Mouse (Mus musculus) heart, embryonic 12.5 days (tissue): ENCODE measurements around the gene Ppil1. TPM values are rescaled to one million over a fixed set of nuclear protein-coding genes. Genes with fewer than 3 reads are reported as not detected.
A peak's percentile ranks its signal among the peaks of the same experiment; 100 is the strongest.
"Not testable (repeated sequence)": the region's sequence is repeated elsewhere in the genome, so short reads cannot be mapped to it uniquely, and the experiment has no call there.

Experiments used
- ATAC-seq: fragments of 200-750 bp; cut with Nextera tagmentation; 2 replicates; pipeline ENCODE4 v1.8.0; 2017; ENCODE audit warnings: moderate TSS enrichment, moderate library complexity; ENCODE audit not compliant: insufficient number of reproducible peaks, low FRiP score
- H3K27ac ChIP-seq: fragments of 300-500 bp; sonication (generic); 2 replicates; pipeline ENCODE4 v1.5.1; 2016; ENCODE audit warnings: mild to moderate bottlenecking, moderate library complexity; ENCODE audit not compliant: poor library complexity, severe bottlenecking
- H3K27me3 ChIP-seq: fragments of 300-500 bp; sonication (generic); replicated peaks from 2 replicates; pipeline ENCODE4 v1.6.1; 2016; ENCODE audit warnings: mild to moderate bottlenecking, moderate library complexity
- H3K36me3 ChIP-seq: fragments of 300-500 bp; sonication (generic); 2 replicates; pipeline ENCODE4 v1.6.1; 2016; ENCODE audit warnings: mild to moderate bottlenecking, moderate library complexity
- H3K4me1 ChIP-seq: fragments of 300-500 bp; sonication (generic); replicated peaks from 2 replicates; pipeline ENCODE4 v1.6.1; 2016; ENCODE audit warnings: mild to moderate bottlenecking
- H3K4me2 ChIP-seq: fragments of 300-500 bp; sonication (generic); 2 replicates; pipeline ENCODE4 v1.6.1; 2016; ENCODE audit warnings: mild to moderate bottlenecking, moderate library complexity
- H3K4me3 ChIP-seq: fragments of 300-500 bp; sonication (generic); 2 replicates; pipeline ENCODE4 v1.5.1; 2016; ENCODE audit warnings: mild to moderate bottlenecking
- H3K9ac ChIP-seq: fragments of 300-500 bp; sonication (generic); 2 replicates; pipeline ENCODE4 v1.6.1; 2016; ENCODE audit warnings: mild to moderate bottlenecking, moderate library complexity
- H3K9me3 ChIP-seq: fragments of 300-500 bp; sonication (generic); replicated peaks from 2 replicates; pipeline ENCODE4 v1.6.1; 2016; ENCODE audit warnings: mild to moderate bottlenecking, moderate library complexity
- WGBS: fragments of 180-500 bp; shearing (Covaris S2); methylation state at CpG from one replicate; pipeline ENCODE4 v1.1.7; 2016; 5-methylcytosine and 5-hydroxymethylcytosine counted together
- polyA plus RNA-seq: library from polyadenylated mRNA; unstranded; fragments of >200 nt; fragmentation: Nextera tagmentation; extraction: Ambion mirVana; gene quantifications from 2 replicates; pipeline ENCODE4 v1.2.1, GENCODE M21; 2016

The Ppil1 gene
- polyA plus RNA-seq, 1 experiment from 2014 or later = 112 TPM

DNA sequence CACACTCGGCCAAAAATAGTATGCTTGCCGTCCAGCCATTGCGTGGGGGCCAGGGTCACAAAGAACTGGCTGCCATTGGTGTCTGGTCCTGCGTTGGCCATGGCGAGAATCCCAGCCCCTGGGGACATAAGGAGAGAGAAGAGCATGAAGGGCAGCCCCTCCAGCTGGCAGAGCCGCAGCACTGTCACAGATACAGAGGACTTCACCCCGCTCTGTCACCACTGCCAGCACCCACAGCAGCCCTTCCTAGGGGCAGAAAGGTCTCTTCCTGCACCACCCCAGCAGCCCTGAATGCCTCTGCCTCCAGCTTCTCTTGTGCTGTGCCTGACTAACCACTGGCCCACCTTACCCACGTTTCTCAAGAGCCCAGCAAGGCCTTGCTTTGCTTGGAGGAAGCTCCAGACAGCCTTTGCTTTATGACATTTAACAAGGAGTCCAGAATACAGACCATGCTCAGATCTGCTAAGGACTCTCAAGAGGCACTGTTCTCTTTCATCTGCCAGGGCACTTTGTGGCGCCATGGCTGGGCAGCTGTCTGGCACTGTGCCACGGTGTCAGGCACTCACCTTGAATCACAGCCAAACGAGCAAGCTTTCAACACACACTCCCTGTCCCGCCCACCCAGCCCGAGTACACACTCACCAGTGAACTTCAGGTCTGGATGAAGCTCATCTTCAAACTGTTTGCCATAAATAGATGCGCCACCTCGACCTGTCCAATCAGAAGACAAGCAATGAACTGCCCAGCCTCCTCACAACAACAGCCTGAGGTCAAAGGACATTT is 12.2 kb downstream of the Ppil1 start:
- no peak overlapping the region for H3K4me3 ChIP-seq

DNA sequence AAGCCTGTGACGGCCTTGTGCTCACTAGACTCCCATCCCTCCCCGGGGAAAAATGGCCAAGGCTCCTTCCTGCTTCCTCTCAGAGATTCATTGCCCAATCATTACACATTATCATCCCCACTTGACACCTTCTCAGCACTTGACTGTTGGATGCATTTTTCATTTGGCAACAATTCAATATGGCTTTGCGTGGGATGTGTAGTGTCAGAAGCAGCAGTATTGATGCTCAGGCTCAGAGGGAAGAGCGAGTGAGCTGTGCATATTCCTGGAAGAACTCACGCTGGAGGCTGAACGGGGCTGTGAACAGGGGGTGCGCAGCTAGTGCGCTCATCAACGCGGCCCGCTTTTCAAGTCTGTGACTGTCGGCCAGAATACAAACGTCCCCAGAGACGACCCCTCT is 13.0 kb downstream of the Ppil1 start:
- H3K9me3 ChIP-seq, H3K27me3 ChIP-seq, H3K4me3 ChIP-seq, ATAC-seq: not testable (repeated sequence)
- H3K4me2 ChIP-seq = 0 out of 2 replicates have a peak overlapping the region, but pooled peaks have one; percentile 33
- WGBS = 76% methylated on average over 14 of the region's 14 CpGs
- H3K4me1 ChIP-seq = peaks cover 84% of the 10 kb centered on the region
- 0 out of 2 replicates have a peak overlapping the region, but pooled peaks have one; percentile 37 for H3K9ac ChIP-seq
- H3K36me3 ChIP-seq = peaks cover 49% of the 10 kb centered on the region
- H3K27ac ChIP-seq = peak overlapping the region; percentile 89

More for the DNA sequence above, 12.2 kb downstream of the Ppil1 start:
- peaks cover 89% of the 10 kb centered on the region for H3K4me1 ChIP-seq
- no peaks in the 10 kb centered on the region for H3K9me3 ChIP-seq
- H3K27me3 ChIP-seq = no peaks in the 10 kb centered on the region
- peak; percentile 60 for ATAC-seq
- H3K4me2 ChIP-seq = peak overlapping the region; percentile 33
- peak overlapping the region; percentile 89 for H3K27ac ChIP-seq
- peak overlapping the region; percentile 37; the same call in 1 of the 2 replicates for H3K9ac ChIP-seq
- peaks cover 54% of the 10 kb centered on the region for H3K36me3 ChIP-seq
- WGBS = 49% methylated on average over 15 of the region's 15 CpGs

DNA sequence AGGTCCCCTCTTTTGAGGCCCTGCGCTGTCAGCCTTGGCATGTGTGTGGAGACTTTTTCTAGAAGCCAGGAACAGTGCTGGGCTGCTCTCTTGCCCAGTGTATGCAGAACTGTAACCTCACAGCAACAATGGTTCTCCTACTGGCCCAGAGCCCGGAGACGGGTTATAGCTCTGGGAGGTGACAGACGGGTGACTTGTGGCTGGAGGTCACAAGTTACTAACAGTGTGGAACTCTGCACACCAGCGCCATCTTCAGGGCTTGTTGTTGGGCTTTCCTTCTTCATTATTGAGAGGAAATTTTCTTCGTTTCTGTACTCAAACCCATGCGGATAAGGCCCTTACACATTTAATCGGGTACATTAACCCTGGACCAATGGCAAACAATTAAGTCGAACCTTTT is 14.5 kb downstream of the Ppil1 start:
- Histone ChIP-seq H3K27ac (peak overlapping the region; percentile 30), H3K4me2 (no peak overlapping the region), H3K4me1 (peaks cover 86% of the 10 kb centered on the region), H3K27me3 (no peaks in the 10 kb centered on the region), H3K9ac (peak overlapping the region; percentile 25; the same call in 1 of the 2 replicates), H3K9me3 (no peaks in the 10 kb centered on the region), H3K36me3 (peaks cover 37% of the 10 kb centered on the region), H3K4me3 (no peak overlapping the region)
- no peak for ATAC-seq
- 52% methylated on average over 9 of the region's 9 CpGs for WGBS

DNA sequence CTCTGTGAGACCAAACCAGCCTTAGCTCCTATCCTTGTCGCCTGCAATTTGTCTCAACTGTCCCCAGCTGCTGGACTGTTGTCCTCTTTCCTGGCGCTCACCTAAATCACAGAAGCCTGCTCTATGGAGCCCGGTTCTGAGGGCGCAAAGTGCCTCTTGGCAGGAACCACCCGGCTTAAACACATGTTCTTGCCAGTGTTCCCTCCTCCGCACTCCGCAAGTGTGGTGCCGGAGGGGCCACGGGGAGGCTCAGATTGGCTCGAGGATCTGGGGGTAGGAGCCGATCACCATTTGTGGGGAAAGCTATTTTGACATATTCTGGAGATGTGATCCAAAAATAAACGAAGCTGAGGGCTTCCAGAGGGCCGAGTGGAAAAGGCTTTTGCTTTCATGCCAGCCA is 16.1 kb downstream of the Ppil1 start:
- Histone ChIP-seq H3K4me1 (peaks cover 74% of the 10 kb centered on the region), H3K4me2 (no peak overlapping the region; the same call in 1 of the 2 replicates), H3K9me3 (no peaks in the 10 kb centered on the region), H3K9ac (no peak overlapping the region), H3K4me3 (no peak overlapping the region), H3K27me3 (peaks cover 5% of the 10 kb centered on the region; the same call in 1 of the 2 replicates), H3K27ac (peak overlapping the region; percentile 70), H3K36me3 (peaks cover 29% of the 10 kb centered on the region)
- no peak for ATAC-seq
- 60% methylated on average over 13 of the region's 13 CpGs for WGBS

DNA sequence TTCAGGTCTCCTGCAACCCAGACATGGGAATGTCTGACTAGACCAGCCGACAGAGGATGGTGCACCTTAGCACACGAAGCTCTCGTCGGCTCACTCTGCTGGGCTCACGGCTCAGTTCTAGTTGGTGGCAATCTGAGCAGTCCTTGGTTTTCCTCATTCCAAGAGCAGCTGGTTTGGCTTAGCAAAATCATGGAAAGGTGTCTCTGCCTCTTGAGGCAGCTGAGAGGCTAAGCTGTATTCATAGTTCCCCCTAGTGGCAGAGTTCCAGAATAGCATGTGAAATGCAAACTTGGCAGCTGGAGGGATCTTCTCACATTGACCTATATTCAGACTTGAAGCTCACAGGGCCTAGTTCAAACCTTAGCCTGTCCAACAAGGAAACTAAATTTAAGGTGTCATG is 17.4 kb downstream of the Ppil1 start:
- Histone ChIP-seq H3K27me3 (peaks cover 9% of the 10 kb centered on the region; the same call in 1 of the 2 replicates), H3K9me3 (no peaks in the 10 kb centered on the region), H3K36me3 (peaks cover 21% of the 10 kb centered on the region), H3K4me3 (no peak overlapping the region), H3K4me1 (peaks cover 63% of the 10 kb centered on the region), H3K9ac (no peak overlapping the region), H3K4me2 (no peak overlapping the region), H3K27ac (no peak overlapping the region)
- WGBS = 36% methylated on average over 5 of the region's 5 CpGs
- ATAC-seq = no peak

DNA sequence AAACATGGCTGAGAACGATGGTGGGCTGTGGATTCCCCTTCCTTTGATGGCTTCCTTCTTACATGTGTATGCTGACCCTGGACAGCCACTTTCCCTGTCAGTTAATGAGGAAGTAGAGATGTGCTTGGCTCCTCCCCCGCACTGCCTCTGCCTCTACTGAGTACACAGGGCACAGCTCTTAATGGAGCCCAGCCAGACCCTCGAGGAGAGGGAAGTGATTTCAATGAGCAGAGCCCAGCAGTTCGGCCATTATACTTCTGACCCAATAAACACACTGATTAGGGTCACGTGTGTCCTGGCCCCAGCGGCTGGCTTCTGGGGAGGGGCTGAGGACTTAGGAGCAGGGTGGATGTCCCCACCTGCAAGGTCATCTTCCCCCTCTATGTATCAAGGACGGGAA is 18.3 kb downstream of the Ppil1 start:
- WGBS = 58% methylated on average over 7 of the region's 7 CpGs
- Histone ChIP-seq H3K4me1 (peaks cover 58% of the 10 kb centered on the region), H3K4me2 (no peak overlapping the region), H3K4me3 (no peak overlapping the region), H3K36me3 (peaks cover 13% of the 10 kb centered on the region), H3K9me3 (no peaks in the 10 kb centered on the region), H3K9ac (no peak overlapping the region), H3K27ac (no peak overlapping the region), H3K27me3 (peaks cover 9% of the 10 kb centered on the region; the same call in 1 of the 2 replicates)
- no peak for ATAC-seq

DNA sequence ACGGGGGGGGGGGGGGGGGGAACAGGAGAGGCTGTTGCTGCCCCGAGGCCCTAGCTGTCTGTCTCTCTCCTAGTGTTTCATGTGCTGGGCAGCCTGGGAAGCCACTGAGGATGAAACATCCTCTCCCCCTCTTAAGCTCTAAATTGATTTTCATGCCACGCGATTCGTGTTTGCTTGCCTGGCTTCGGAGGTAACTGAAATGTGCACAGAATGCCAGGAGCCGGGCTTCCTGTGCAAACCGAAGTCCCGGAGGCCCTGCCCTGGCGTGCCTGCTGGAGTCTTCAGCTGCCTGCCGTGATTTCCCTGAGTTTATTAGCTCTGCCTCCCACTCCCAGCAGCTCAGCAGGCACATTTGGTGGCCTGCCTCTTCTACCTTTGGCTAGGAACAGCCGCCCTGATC is 19.1 kb downstream of the Ppil1 start:
- H3K27ac ChIP-seq = no peak overlapping the region
- peaks cover 6% of the 10 kb centered on the region for H3K36me3 ChIP-seq
- no peak overlapping the region for H3K4me3 ChIP-seq
- H3K27me3 ChIP-seq = peaks cover 14% of the 10 kb centered on the region; the same call in 1 of the 2 replicates
- no peak for ATAC-seq
- H3K9ac ChIP-seq = no peak overlapping the region
- peaks cover 51% of the 10 kb centered on the region for H3K4me1 ChIP-seq
- no peak overlapping the region for H3K4me2 ChIP-seq
- H3K9me3 ChIP-seq = no peaks in the 10 kb centered on the region
- 34% methylated on average over 11 of the region's 12 CpGs for WGBS

DNA sequence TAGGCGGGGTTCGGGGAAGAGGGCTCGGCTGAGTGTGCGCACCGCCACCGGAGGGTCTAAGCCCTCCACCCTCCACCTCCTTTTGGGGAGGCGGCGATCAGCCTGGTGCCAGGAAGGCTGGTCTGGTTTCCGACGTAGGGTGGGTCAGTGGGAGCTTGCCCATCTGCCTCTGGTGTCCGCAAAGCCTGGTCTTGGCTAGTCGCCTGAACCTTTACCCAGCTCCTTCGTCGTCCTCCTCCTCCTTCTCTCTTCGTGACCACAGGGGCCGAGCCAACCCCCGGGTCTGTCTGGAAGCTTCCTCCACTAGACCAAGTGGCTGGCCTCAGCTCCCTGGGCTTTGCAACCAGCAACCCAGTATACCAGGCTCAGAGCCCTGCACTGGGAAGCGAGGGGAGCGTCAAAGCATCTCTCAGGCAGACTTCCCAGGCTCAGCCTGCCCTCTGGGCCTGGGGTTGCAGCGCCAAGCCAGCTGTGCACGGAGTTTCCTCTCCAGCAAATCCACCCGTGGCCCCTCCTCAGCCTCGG is 25.5 kb downstream of the Ppil1 start:
- peak overlapping the region; percentile 69 for H3K4me3 ChIP-seq
- ATAC-seq = no peak
- no peaks in the 10 kb centered on the region for H3K9me3 ChIP-seq
- H3K4me1 ChIP-seq = peaks cover 32% of the 10 kb centered on the region
- no peak overlapping the region for H3K27ac ChIP-seq
- 2% methylated on average over 23 of the region's 23 CpGs for WGBS
- no peaks in the 10 kb centered on the region for H3K36me3 ChIP-seq
- peak overlapping the region; percentile 100 for H3K4me2 ChIP-seq
- peaks cover 69% of the 10 kb centered on the region for H3K27me3 ChIP-seq
- H3K9ac ChIP-seq = peak overlapping the region; percentile 80

DNA sequence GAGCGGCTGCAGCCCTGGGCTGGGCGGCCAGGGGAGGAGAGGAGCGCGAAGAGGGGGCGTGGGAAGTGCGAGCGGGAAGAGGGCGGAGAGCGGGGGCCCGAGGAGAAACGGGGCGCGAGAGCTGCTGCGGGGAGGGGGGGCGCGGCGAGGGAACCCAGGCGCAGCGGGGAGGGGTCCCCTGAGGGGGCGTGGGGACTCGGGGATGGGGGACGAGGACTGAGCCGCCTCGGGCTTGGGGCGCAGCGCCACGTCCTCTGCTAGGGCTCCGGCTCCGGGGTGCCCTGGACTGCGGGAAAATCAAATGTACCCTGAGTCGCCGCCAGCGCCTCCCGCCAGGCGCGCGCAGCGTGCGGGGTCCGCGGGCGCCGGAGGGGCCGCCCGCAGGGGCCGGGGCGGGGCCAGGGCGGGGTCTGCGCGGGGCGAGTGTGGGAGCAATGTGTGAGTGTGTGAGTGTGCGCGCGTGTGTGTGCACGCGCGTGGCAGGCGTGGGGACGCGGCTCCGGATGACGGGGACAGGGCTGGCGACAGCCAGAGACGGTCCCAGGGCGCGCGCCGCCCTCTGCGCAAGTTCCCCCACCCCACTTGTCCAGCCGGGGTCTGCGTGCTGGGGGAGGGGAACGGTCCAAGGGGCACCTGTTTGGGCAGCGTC is 26.1 kb downstream of the Ppil1 start, which contains the start of gene Cpne5:
TSS of gene Cpne5 (minus strand) at position 396 of the 649 bp plus-strand sequence.
- ATAC-seq = peak; percentile 53
- Histone ChIP-seq H3K9ac (peak within 1 kb of the TSS; percentile 80), H3K27ac (peak within 1 kb of the TSS; percentile 10; the same call in 1 of the 2 replicates), H3K36me3 (no peaks in the 10 kb centered on the region), H3K4me2 (peak within 1 kb of the TSS; percentile 100), H3K4me3 (peak within 1 kb of the TSS; percentile 69), H3K9me3 (no peaks in the 10 kb centered on the region), H3K27me3 (peaks cover 66% of the 10 kb centered on the region), H3K4me1 (peaks cover 35% of the 10 kb centered on the region)
- WGBS = under 1% methylated on average over 70 of the region's 73 CpGs

DNA sequence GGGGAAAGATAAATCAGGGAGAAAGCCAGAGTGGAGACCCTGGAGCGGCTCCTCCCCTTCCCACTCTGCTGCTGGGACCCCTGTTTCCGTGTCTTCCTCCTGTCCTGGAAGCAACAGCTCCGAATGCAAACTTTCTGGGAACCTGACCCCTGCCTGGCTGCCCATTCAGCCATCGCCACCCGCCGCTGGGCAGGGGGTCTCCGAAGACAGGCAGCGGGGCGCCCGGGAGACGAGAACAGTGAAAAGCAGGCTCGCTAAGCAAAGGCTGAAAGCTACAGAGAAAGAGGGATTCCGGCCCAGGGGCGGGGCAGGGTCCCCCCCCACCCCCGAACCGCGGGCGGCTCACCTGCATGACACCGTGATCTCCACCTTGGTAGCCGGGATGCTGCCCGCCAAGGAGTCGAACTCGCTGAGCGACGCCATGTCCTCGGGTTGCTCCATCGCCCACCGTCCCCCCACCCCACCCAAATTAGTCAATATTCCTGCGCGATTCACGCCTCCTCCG is 26.7 kb downstream of the Ppil1 start:
- Histone ChIP-seq H3K36me3 (no peaks in the 10 kb centered on the region), H3K4me1 (peaks cover 35% of the 10 kb centered on the region), H3K4me3 (peak overlapping the region; percentile 69), H3K27ac (0 out of 2 replicates have a peak overlapping the region, but pooled peaks have one; percentile 10), H3K9ac (peak overlapping the region; percentile 80), H3K9me3 (no peaks in the 10 kb centered on the region), H3K27me3 (peaks cover 62% of the 10 kb centered on the region), H3K4me2 (peak overlapping the region; percentile 100)
- 2% methylated on average over 29 of the region's 32 CpGs for WGBS
- no peak for ATAC-seq

DNA sequence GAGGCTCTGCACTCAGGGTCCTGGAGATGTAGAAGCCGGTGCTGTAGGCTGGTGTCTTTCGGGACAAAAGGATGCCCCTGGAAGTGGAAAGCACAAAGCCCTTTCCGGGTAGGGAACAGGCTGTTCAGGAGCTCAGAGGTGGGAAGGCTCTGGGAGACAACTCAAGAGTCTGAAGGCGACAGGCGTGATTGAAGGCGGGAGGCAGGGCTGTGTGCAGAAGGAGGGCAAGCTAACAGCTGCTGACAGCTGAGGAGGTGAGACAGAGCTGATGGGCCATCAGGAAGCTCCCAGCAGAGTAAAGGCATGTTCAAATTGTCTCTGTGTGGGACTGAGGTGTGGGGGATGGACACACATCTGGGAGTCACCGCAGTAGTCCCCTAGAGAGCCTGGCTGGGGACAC is 27.9 kb downstream of the Ppil1 start:
- 36% methylated on average over 7 of the region's 7 CpGs for WGBS

More for the DNA sequence above, 27.9 kb downstream of the Ppil1 start:
- Histone ChIP-seq H3K9ac (peak overlapping the region; percentile 29; the same call in 1 of the 2 replicates), H3K4me3 (no peak overlapping the region), H3K9me3 (no peaks in the 10 kb centered on the region), H3K4me2 (peak overlapping the region; percentile 100; the same call in 1 of the 2 replicates), H3K36me3 (no peaks in the 10 kb centered on the region), H3K4me1 (peaks cover 30% of the 10 kb centered on the region), H3K27me3 (peaks cover 62% of the 10 kb centered on the region), H3K27ac (no peak overlapping the region)
- ATAC-seq = no peak
